Mouse (Mus musculus) testis, adult 2 months (tissue): ENCODE data around the gene Specc1. TPM values are rescaled to one million over a fixed set of nuclear protein-coding genes. Genes with fewer than 3 reads are reported as not detected.

Experiments used
- H3K27ac ChIP-seq: fragments of 200-500 bp; 2 replicates; pipeline ENCODE4 v1.5.1; 2012; ENCODE audit warnings: low read depth, low read length; ENCODE audit not compliant: control insufficient read depth, insufficient read depth
- H3K27me3 ChIP-seq: fragments of 200-500 bp; 2 replicates; pipeline ENCODE4 v1.6.1; 2012; ENCODE audit warnings: mild to moderate bottlenecking, low read length, moderate library complexity; ENCODE audit not compliant: control insufficient read depth, insufficient read depth
- H3K36me3 ChIP-seq: fragments of 200-500 bp; 2 replicates; pipeline ENCODE4 v1.6.1; 2012; ENCODE audit warnings: mild to moderate bottlenecking, low read length; ENCODE audit not compliant: control insufficient read depth, insufficient read depth
- H3K4me1 ChIP-seq: fragments of 200-500 bp; 2 replicates; pipeline ENCODE4 v1.6.1; 2012; ENCODE audit warnings: low read length; ENCODE audit not compliant: control insufficient read depth, insufficient read depth
- H3K4me3 ChIP-seq: fragments of 200-500 bp; 2 replicates; pipeline ENCODE4 v1.5.1; 2012; ENCODE audit warnings: low read depth, mild to moderate bottlenecking, low read length, moderate library complexity, mixed read lengths; ENCODE audit not compliant: control insufficient read depth
- CTCF ChIP-seq: fragments of 200-500 bp; IDR thresholded peaks from 2 replicates; pipeline ENCODE4 v1.5.1; 2012; ENCODE audit warnings: low read depth, mild to moderate bottlenecking, inconsistent platforms, low read length, moderate library complexity; ENCODE audit not compliant: control insufficient read depth, insufficient read depth, insufficient replicate concordance
- POLR2A ChIP-seq: fragments of 200-500 bp; IDR thresholded peaks from 2 replicates; pipeline ENCODE4 v1.6.1; 2012; ENCODE audit warnings: low read depth, mild to moderate bottlenecking, inconsistent platforms, low read length, moderate library complexity; ENCODE audit not compliant: control insufficient read depth
- polyA plus RNA-seq: library from polyadenylated mRNA; depleted of rRNA; stranded (reverse); fragments of >200 nt; gene quantifications from 2 replicates; pipeline ENCODE4 v1.2.3, GENCODE M21; 2012

Gene Specc1
- polyA plus RNA-seq, 1 experiment = 10.0 TPM

DNA sequence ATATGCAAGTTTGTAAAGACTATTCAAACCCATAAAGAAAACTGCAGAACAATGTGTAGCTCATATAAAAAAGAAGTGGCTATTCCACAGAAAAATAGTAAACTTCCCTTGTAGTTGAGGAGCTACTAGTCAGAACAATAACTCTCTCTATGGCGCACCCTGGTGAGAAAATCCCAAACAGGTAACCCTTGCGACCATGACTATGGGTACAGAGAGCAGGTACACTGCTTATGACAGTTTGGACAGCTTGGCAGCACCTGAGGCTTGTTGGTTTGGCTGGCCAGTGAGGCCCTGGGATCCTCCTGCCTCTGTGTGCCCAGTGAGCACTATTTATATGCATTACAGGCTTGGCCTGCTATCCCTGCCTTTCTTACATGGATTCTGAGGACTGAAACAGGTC is 89.4 kb downstream of the Specc1 start:
- peaks cover 4% of the 10 kb centered on the region for H3K4me1 ChIP-seq
- no peak overlapping the region for H3K27ac ChIP-seq
- H3K36me3 ChIP-seq = no peaks in the 10 kb centered on the region
- H3K27me3 ChIP-seq = no peaks in the 10 kb centered on the region
- H3K4me3 ChIP-seq = no peak overlapping the region
- TF ChIP-seq POLR2A (no peak), CTCF (no peak)

DNA sequence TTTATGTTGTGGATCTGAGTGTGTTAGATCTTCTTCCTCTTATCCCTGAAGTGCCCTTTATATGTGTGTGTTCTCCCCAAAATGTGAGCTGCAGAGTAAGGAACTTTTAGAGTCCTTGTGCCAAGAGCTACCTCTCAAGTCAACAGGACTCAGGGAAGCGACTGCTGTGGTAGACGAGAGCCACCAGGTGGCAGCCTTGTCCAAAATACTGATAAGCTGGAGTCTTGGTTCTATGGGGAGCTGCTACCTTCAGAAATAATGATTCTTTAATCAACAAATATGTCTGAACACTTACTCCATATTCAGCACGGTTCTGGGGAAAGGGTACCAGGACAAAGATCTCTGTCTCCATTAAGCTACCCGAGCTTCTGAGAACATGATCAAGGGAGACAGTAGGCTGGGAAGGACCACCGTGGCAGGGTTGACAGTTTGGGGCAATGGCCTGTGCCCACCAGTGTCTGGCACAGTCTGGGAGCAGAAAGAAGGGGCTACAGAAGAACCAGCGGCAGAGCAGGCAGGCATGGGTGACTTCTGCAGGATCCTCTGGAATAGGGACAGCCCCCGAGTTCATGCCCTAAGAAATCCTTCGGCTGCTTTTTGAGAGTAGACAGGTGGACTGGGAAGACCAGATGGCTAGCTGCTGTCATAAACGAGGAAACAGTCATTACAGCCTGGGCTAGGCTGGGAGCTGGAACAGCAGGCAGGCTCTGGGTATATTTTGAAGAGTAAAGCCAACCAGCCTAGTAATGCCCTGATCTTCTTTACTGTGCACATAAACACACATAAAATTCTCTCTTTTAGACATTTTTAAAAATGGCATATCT is 91.5 kb downstream of the Specc1 start:
- peaks cover 4% of the 10 kb centered on the region for H3K4me1 ChIP-seq
- TF ChIP-seq CTCF = peak; percentile 67; the same call in 1 of the 2 replicates
- TF ChIP-seq POLR2A = no peak
- H3K27ac ChIP-seq = no peak overlapping the region

DNA sequence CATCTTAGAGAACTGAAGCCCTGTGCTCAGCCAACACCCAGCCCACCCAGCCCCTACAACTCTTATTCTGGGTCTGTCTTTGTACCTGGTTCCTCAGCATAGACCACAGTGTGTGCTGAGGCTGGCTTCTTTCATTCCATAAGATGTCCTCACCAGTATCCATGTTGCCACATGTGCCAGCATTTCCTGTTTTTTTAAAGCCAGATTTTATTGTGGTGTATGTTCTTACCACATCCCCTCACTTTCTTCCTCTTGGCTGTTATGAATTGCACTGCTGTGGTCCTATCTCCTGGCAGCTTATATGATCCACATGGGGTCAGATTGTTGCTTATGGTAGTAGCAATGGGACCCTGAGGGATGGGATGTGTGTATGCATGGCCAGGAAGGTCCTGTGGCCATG is 92.6 kb downstream of the Specc1 start:
- H3K4me1 ChIP-seq = peaks cover 4% of the 10 kb centered on the region
- H3K4me3 ChIP-seq = no peak overlapping the region
- TF ChIP-seq POLR2A (no peak), CTCF (no peak)
- H3K27ac ChIP-seq = no peak overlapping the region
- no peaks in the 10 kb centered on the region for H3K27me3 ChIP-seq
- H3K36me3 ChIP-seq = no peaks in the 10 kb centered on the region

More for the DNA sequence above, 91.5 kb downstream of the Specc1 start:
- Histone ChIP-seq H3K36me3 (no peaks in the 10 kb centered on the region), H3K27me3 (no peaks in the 10 kb centered on the region), H3K4me3 (no peak overlapping the region)

- TF ChIP-seq POLR2A = no peak
- no peak for TF ChIP-seq CTCF
- Histone ChIP-seq H3K4me3 (no peak overlapping the region), H3K27ac (no peak overlapping the region), H3K27me3 (no peaks in the 10 kb centered on the region), H3K36me3 (no peaks in the 10 kb centered on the region), H3K4me1 (peaks cover 4% of the 10 kb centered on the region)
Measured at GRCm38 (mm10) chr11:62050356-62051330, 94.1 kb downstream of the Specc1 start.

DNA sequence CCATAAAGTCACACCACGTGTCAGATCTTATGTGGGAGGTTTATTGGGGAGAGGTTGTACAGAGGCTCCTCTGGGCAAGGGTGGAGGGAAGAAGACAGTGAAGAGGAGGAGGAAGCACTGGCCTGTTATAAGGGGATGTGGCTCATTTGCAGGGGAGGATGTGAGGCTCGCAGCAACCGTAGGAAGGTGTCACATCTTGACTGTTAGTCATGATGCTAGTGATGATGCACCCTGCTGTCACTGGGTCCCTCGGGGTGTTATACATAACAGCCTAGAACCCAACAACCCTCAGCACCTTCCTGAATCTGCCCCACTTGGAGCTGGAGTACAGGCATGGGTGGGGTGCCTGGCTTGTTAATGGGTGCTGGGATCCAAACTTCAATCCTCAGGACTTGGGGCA is 94.9 kb downstream of the Specc1 start:
- Histone ChIP-seq H3K36me3 (no peaks in the 10 kb centered on the region), H3K27me3 (no peaks in the 10 kb centered on the region), H3K4me1 (peaks cover 4% of the 10 kb centered on the region), H3K27ac (no peak overlapping the region), H3K4me3 (no peak overlapping the region)
- TF ChIP-seq CTCF = no peak
- no peak for TF ChIP-seq POLR2A

- Histone ChIP-seq H3K27ac (no peak overlapping the region), H3K4me1 (peaks cover 4% of the 10 kb centered on the region), H3K36me3 (no peaks in the 10 kb centered on the region), H3K27me3 (no peaks in the 10 kb centered on the region), H3K4me3 (no peak overlapping the region)
- TF ChIP-seq CTCF (no peak), POLR2A (no peak)
Measured at GRCm38 (mm10) chr11:62053928-62054327, 97.4 kb downstream of the Specc1 start.

GRCm38 (mm10) chr11:62064565-62064964 is 108.0 kb downstream of the Specc1 start:
- TF ChIP-seq CTCF (no peak), POLR2A (no peak)
- H3K4me3 ChIP-seq = no peak overlapping the region
- no peak overlapping the region for H3K27ac ChIP-seq
- no peaks in the 10 kb centered on the region for H3K4me1 ChIP-seq
- no peaks in the 10 kb centered on the region for H3K27me3 ChIP-seq
- H3K36me3 ChIP-seq = no peaks in the 10 kb centered on the region
